Mouse (Mus musculus): ENCODE measurements at regions not wholly inside any gene's neighbourhood (a gene's known extent, or its start where the extent isn't known, plus 50 kb on each side); places are given as distances from the start of the nearest gene placed in this dataset.
A peak's percentile ranks its signal among the peaks of the same experiment; 100 is the strongest.

GRCm38 (mm10) chr17:68115599-68115998 is 111.7 kb upstream of the Arhgap28 start:
- ATAC-seq (replicated peaks; ENCODE audit: insufficient number of reproducible peaks, low FRiP score, low TSS enrichment, poor library complexity, severe bottlenecking) = no peak

- no peak for ATAC-seq (replicated peaks; ENCODE audit: insufficient number of reproducible peaks, low FRiP score, low TSS enrichment, poor library complexity, severe bottlenecking)
These were observed 115.3 kb upstream of the Arhgap28 start for GRCm38 (mm10) chr17:68119055-68119698.

- no peak for ATAC-seq (replicated peaks; ENCODE audit: insufficient number of reproducible peaks, low FRiP score, low TSS enrichment, poor library complexity, severe bottlenecking)
These were observed 116.3 kb upstream of the Arhgap28 start for GRCm38 (mm10) chr17:68120230-68120629.

- no peak for ATAC-seq (replicated peaks; ENCODE audit: insufficient number of reproducible peaks, low FRiP score, low TSS enrichment, poor library complexity, severe bottlenecking)
These were observed 116.8 kb upstream of the Arhgap28 start for GRCm38 (mm10) chr17:68120744-68121143.

- no peak for ATAC-seq (replicated peaks; ENCODE audit: insufficient number of reproducible peaks, low FRiP score, low TSS enrichment, poor library complexity, severe bottlenecking)
These were observed 130.5 kb upstream of the Arhgap28 start for GRCm38 (mm10) chr17:68134373-68134772.

GRCm38 (mm10) chr17:68135436-68135835 is 131.5 kb upstream of the Arhgap28 start:
- no peak for ATAC-seq (replicated peaks; ENCODE audit: insufficient number of reproducible peaks, low FRiP score, low TSS enrichment, poor library complexity, severe bottlenecking)

GRCm38 (mm10) chr17:68143307-68143706 is 130.3 kb upstream of the L3mbtl4 start:
- ATAC-seq (replicated peaks; ENCODE audit: insufficient number of reproducible peaks, low FRiP score, low TSS enrichment, poor library complexity, severe bottlenecking) = no peak

- ATAC-seq (replicated peaks; ENCODE audit: insufficient number of reproducible peaks, low FRiP score, low TSS enrichment, poor library complexity, severe bottlenecking) = no peak
These were observed 124.3 kb upstream of the L3mbtl4 start for GRCm38 (mm10) chr17:68149237-68149792.

- no peak for ATAC-seq (replicated peaks; ENCODE audit: insufficient number of reproducible peaks, low FRiP score, low TSS enrichment, poor library complexity, severe bottlenecking)
These were observed 121.0 kb upstream of the L3mbtl4 start for GRCm38 (mm10) chr17:68152438-68153120.

- no peak for ATAC-seq (replicated peaks; ENCODE audit: insufficient number of reproducible peaks, low FRiP score, low TSS enrichment, poor library complexity, severe bottlenecking)
These were observed 118.7 kb upstream of the L3mbtl4 start for GRCm38 (mm10) chr17:68154879-68155278.

- ATAC-seq (replicated peaks; ENCODE audit: insufficient number of reproducible peaks, low FRiP score, low TSS enrichment, poor library complexity, severe bottlenecking) = no peak
These were observed 115.4 kb upstream of the L3mbtl4 start for GRCm38 (mm10) chr17:68158172-68158651.

- no peak for ATAC-seq (replicated peaks; ENCODE audit: insufficient number of reproducible peaks, low FRiP score, low TSS enrichment, poor library complexity, severe bottlenecking)
These were observed 112.5 kb upstream of the L3mbtl4 start for GRCm38 (mm10) chr17:68161107-68161506.

GRCm38 (mm10) chr17:68163545-68163944 is 110.1 kb upstream of the L3mbtl4 start:
- no peak for ATAC-seq (replicated peaks; ENCODE audit: insufficient number of reproducible peaks, low FRiP score, low TSS enrichment, poor library complexity, severe bottlenecking)

GRCm38 (mm10) chr17:68164666-68165065 is 108.9 kb upstream of the L3mbtl4 start:
- no peak for ATAC-seq (replicated peaks; ENCODE audit: insufficient number of reproducible peaks, low FRiP score, low TSS enrichment, poor library complexity, severe bottlenecking)

- ATAC-seq (replicated peaks; ENCODE audit: insufficient number of reproducible peaks, low FRiP score, low TSS enrichment, poor library complexity, severe bottlenecking) = no peak
These were observed 108.3 kb upstream of the L3mbtl4 start for GRCm38 (mm10) chr17:68165171-68165825.

- ATAC-seq (replicated peaks; ENCODE audit: insufficient number of reproducible peaks, low FRiP score, low TSS enrichment, poor library complexity, severe bottlenecking) = no peak
These were observed 107.2 kb upstream of the L3mbtl4 start for GRCm38 (mm10) chr17:68166397-68166796.

- peak; percentile 25; the same call in 1 of the 2 replicates for ATAC-seq (replicated peaks; ENCODE audit: insufficient number of reproducible peaks, low FRiP score, low TSS enrichment, poor library complexity, severe bottlenecking)
These were observed 100.8 kb upstream of the L3mbtl4 start for GRCm38 (mm10) chr17:68172838-68173237.

GRCm38 (mm10) chr17:68176611-68177165 is 96.9 kb upstream of the L3mbtl4 start:
- ATAC-seq (replicated peaks; ENCODE audit: insufficient number of reproducible peaks, low FRiP score, low TSS enrichment, poor library complexity, severe bottlenecking) = no peak

- no peak for ATAC-seq (replicated peaks; ENCODE audit: insufficient number of reproducible peaks, low FRiP score, low TSS enrichment, poor library complexity, severe bottlenecking)
These were observed 95.8 kb upstream of the L3mbtl4 start for GRCm38 (mm10) chr17:68177835-68178234.

Measured in monocyte, adult 5-6 weeks (primary cell).